Mouse (Mus musculus): Measurements from ENCODE around the gene Gm10097. TPM values are rescaled to one million over a fixed set of nuclear protein-coding genes. Genes with fewer than 3 reads are reported as not detected.

The Gm10097 gene
- polyA plus RNA-seq, 1 experiment from 2014 or later = 0.10 TPM

GRCm38 (mm10) chr10:5056940-5057339, 12.1 kb upstream of the Gm10097 start:
- Histone ChIP-seq H3K36me3 (no peaks in the 10 kb centered on the region), H3K27ac (no peak overlapping the region), H3K4me2 (no peak overlapping the region), H3K9ac (no peak overlapping the region), H3K4me1 (no peaks in the 10 kb centered on the region), H3K4me3 (no peak overlapping the region), H3K9me3 (no peaks in the 10 kb centered on the region), H3K27me3 (no peaks in the 10 kb centered on the region)
- ATAC-seq (ENCODE audit: borderline replicate concordance, extremely low read depth, low FRiP score, low TSS enrichment) = no peak
- 63% methylated on average over 3 of the region's 3 CpGs for WGBS

- no peak overlapping the region for H3K27ac ChIP-seq
- 83% methylated on average over 15 of the region's 15 CpGs for WGBS
- H3K9ac ChIP-seq = no peak overlapping the region
- no peaks in the 10 kb centered on the region for H3K4me1 ChIP-seq
- no peaks in the 10 kb centered on the region for H3K9me3 ChIP-seq
- no peaks in the 10 kb centered on the region for H3K36me3 ChIP-seq
- no peak overlapping the region for H3K4me2 ChIP-seq
- H3K27me3 ChIP-seq = no peaks in the 10 kb centered on the region
- ATAC-seq (ENCODE audit: borderline replicate concordance, extremely low read depth, low FRiP score, low TSS enrichment) = no peak
- no peak overlapping the region for H3K4me3 ChIP-seq
Observed at GRCm38 (mm10) chr10:5057661-5058060, 11.3 kb upstream of the Gm10097 start.

GRCm38 (mm10) chr10:5058876-5059275, 10.1 kb upstream of the Gm10097 start:
- Histone ChIP-seq H3K9ac (no peak overlapping the region), H3K4me1 (no peaks in the 10 kb centered on the region), H3K27me3 (no peaks in the 10 kb centered on the region), H3K36me3 (no peaks in the 10 kb centered on the region), H3K4me2 (no peak overlapping the region), H3K27ac (no peak overlapping the region), H3K9me3 (no peaks in the 10 kb centered on the region), H3K4me3 (no peak overlapping the region)
- ATAC-seq (ENCODE audit: borderline replicate concordance, extremely low read depth, low FRiP score, low TSS enrichment) = no peak
- WGBS = 71% methylated on average over 2 of the region's 2 CpGs

- H3K36me3 ChIP-seq = no peaks in the 10 kb centered on the region
- WGBS = 85% methylated on average over 2 of the region's 2 CpGs
- no peak overlapping the region for H3K27ac ChIP-seq
- no peak overlapping the region for H3K9ac ChIP-seq
- no peak for ATAC-seq (ENCODE audit: borderline replicate concordance, extremely low read depth, low FRiP score, low TSS enrichment)
- H3K4me3 ChIP-seq = no peak overlapping the region
- no peaks in the 10 kb centered on the region for H3K27me3 ChIP-seq
- no peak overlapping the region for H3K4me2 ChIP-seq
- no peaks in the 10 kb centered on the region for H3K4me1 ChIP-seq
- H3K9me3 ChIP-seq = no peaks in the 10 kb centered on the region
Observed at GRCm38 (mm10) chr10:5059983-5060382, 9.0 kb upstream of the Gm10097 start.

- H3K4me1 ChIP-seq = no peaks in the 10 kb centered on the region
- no peak overlapping the region for H3K27ac ChIP-seq
- H3K9me3 ChIP-seq = no peaks in the 10 kb centered on the region
- WGBS = 84% methylated on average over 3 of the region's 3 CpGs
- H3K4me2 ChIP-seq = no peak overlapping the region
- H3K4me3 ChIP-seq = no peak overlapping the region
- no peaks in the 10 kb centered on the region for H3K27me3 ChIP-seq
- ATAC-seq (ENCODE audit: borderline replicate concordance, extremely low read depth, low FRiP score, low TSS enrichment) = no peak
- H3K9ac ChIP-seq = no peak overlapping the region
- no peaks in the 10 kb centered on the region for H3K36me3 ChIP-seq
Observed at GRCm38 (mm10) chr10:5067113-5067512, 1.9 kb upstream of the Gm10097 start.

- Histone ChIP-seq H3K36me3 (no peaks in the 10 kb centered on the region), H3K4me2 (no peak overlapping the region), H3K27ac (no peak overlapping the region), H3K4me3 (no peak overlapping the region), H3K9me3 (no peaks in the 10 kb centered on the region), H3K27me3 (no peaks in the 10 kb centered on the region), H3K9ac (no peak overlapping the region), H3K4me1 (no peaks in the 10 kb centered on the region)
- WGBS = 88% methylated on average over 11 of the region's 11 CpGs
- no peak for ATAC-seq (ENCODE audit: borderline replicate concordance, extremely low read depth, low FRiP score, low TSS enrichment)
Observed at GRCm38 (mm10) chr10:5070168-5070940, 1.4 kb downstream of the Gm10097 start.

- Histone ChIP-seq H3K9ac (no peak overlapping the region), H3K4me1 (no peaks in the 10 kb centered on the region), H3K4me2 (no peak overlapping the region), H3K27ac (no peak overlapping the region), H3K4me3 (no peak overlapping the region), H3K9me3 (no peaks in the 10 kb centered on the region), H3K36me3 (no peaks in the 10 kb centered on the region), H3K27me3 (no peaks in the 10 kb centered on the region)
- no peak for ATAC-seq (ENCODE audit: borderline replicate concordance, extremely low read depth, low FRiP score, low TSS enrichment)
- 73% methylated on average over 3 of the region's 3 CpGs for WGBS
Observed at GRCm38 (mm10) chr10:5070941-5071231, 1.9 kb downstream of the Gm10097 start.

- Histone ChIP-seq H3K4me1 (no peaks in the 10 kb centered on the region), H3K36me3 (no peaks in the 10 kb centered on the region), H3K9ac (no peak overlapping the region), H3K4me3 (no peak overlapping the region), H3K27me3 (no peaks in the 10 kb centered on the region), H3K27ac (no peak overlapping the region), H3K4me2 (no peak overlapping the region), H3K9me3 (no peaks in the 10 kb centered on the region)
- 80% methylated on average over 8 of the region's 8 CpGs for WGBS
- no peak for ATAC-seq (ENCODE audit: borderline replicate concordance, extremely low read depth, low FRiP score, low TSS enrichment)
Observed at GRCm38 (mm10) chr10:5072054-5072453, 3.1 kb downstream of the Gm10097 start.

GRCm38 (mm10) chr10:5075724-5076123, 6.7 kb downstream of the Gm10097 start:
- ATAC-seq (ENCODE audit: borderline replicate concordance, extremely low read depth, low FRiP score, low TSS enrichment) = no peak
- 81% methylated on average over 7 of the region's 7 CpGs for WGBS
- no peak overlapping the region for H3K27ac ChIP-seq
- H3K36me3 ChIP-seq = no peaks in the 10 kb centered on the region
- no peak overlapping the region for H3K4me3 ChIP-seq
- no peaks in the 10 kb centered on the region for H3K9me3 ChIP-seq
- no peaks in the 10 kb centered on the region for H3K4me1 ChIP-seq
- no peak overlapping the region for H3K4me2 ChIP-seq
- H3K27me3 ChIP-seq = no peaks in the 10 kb centered on the region
- H3K9ac ChIP-seq = no peak overlapping the region

- H3K4me2 ChIP-seq = no peak overlapping the region; the same call in 1 of the 2 replicates
- WGBS = 23% methylated on average over 9 of the region's 9 CpGs
- peak overlapping the region; percentile 17 for H3K27ac ChIP-seq
- peak; percentile 87 for ATAC-seq (ENCODE audit: borderline replicate concordance, extremely low read depth, low FRiP score, low TSS enrichment)
- H3K27me3 ChIP-seq = no peaks in the 10 kb centered on the region
- H3K9me3 ChIP-seq = no peaks in the 10 kb centered on the region
- no peaks in the 10 kb centered on the region for H3K4me1 ChIP-seq
- peaks cover 5% of the 10 kb centered on the region; the same call in 1 of the 2 replicates for H3K36me3 ChIP-seq
- H3K4me3 ChIP-seq = no peak overlapping the region
- no peak overlapping the region for H3K9ac ChIP-seq
Observed at GRCm38 (mm10) chr10:5079945-5080468, 11.0 kb downstream of the Gm10097 start.

- Histone ChIP-seq H3K36me3 (peaks cover 5% of the 10 kb centered on the region; the same call in 1 of the 2 replicates), H3K9me3 (no peaks in the 10 kb centered on the region), H3K27ac (no peak overlapping the region), H3K9ac (no peak overlapping the region), H3K4me3 (no peak overlapping the region), H3K27me3 (no peaks in the 10 kb centered on the region), H3K4me2 (no peak overlapping the region), H3K4me1 (no peaks in the 10 kb centered on the region)
- ATAC-seq (ENCODE audit: borderline replicate concordance, extremely low read depth, low FRiP score, low TSS enrichment) = no peak
- WGBS = 82% methylated on average over 6 of the region's 6 CpGs
Observed at GRCm38 (mm10) chr10:5083716-5084115, 14.7 kb downstream of the Gm10097 start.

- H3K27me3 ChIP-seq = no peaks in the 10 kb centered on the region
- no peak for ATAC-seq (ENCODE audit: borderline replicate concordance, extremely low read depth, low FRiP score, low TSS enrichment)
- H3K4me2 ChIP-seq = no peak overlapping the region
- 89% methylated on average over 5 of the region's 5 CpGs for WGBS
- H3K9ac ChIP-seq = no peak overlapping the region
- no peak overlapping the region for H3K27ac ChIP-seq
- no peaks in the 10 kb centered on the region for H3K9me3 ChIP-seq
- H3K36me3 ChIP-seq = peaks cover 5% of the 10 kb centered on the region; the same call in 1 of the 2 replicates
- no peaks in the 10 kb centered on the region for H3K4me1 ChIP-seq
- no peak overlapping the region for H3K4me3 ChIP-seq
Observed at GRCm38 (mm10) chr10:5085792-5086191, 16.8 kb downstream of the Gm10097 start.
